Mouse (Mus musculus): ENCODE data around the gene Ampd3. TPM values are rescaled to one million over a fixed set of nuclear protein-coding genes. Genes with fewer than 3 reads are reported as not detected.

Gene Ampd3
- total and polyA plus RNA-seq, 3 experiments = 14.8 to 22.3 TPM; not detected in 1

DNA sequence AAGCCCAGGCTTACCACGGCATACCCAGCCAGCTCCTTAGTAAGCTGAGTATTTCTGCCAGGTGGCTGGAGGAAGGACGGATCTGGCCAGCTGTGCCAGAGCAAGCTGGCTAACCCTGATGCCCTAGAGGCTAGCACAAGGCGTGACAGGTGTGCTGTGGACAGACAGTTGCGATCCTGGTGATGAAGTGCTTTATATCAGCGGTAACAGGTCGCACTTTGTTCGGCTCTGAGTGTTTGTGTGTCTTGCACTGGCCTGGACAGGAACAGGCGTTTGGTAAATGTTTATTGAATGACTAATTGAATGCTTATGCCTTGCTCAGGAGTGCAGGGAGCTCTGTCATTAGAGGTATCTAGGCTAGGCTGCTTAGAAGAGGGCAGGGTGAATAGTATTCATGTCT, 17.0 kb downstream of the Ampd3 start:
- Histone ChIP-seq H3K27ac (ENCODE audit: control insufficient read depth, low read depth, low read length) (no peak overlapping the region), H3K79me2 (ENCODE audit: control insufficient read depth, insufficient read depth, low read length, poor library complexity) (no peaks in the 10 kb centered on the region), H3K36me3 (ENCODE audit: control insufficient read depth in 1 of 2, insufficient read depth in 2 of 2, low read length in 2 of 2) (peaks cover 0 to 25% of the 10 kb centered on the region in 2 experiments; a peak in 3 of 4 replicates), H3K4me3 (ENCODE audit: control insufficient read depth in 1 of 2, insufficient read depth in 1 of 2, low read depth in 2 of 2, low read length in 2 of 2) (no peak overlapping the region), H3K27me3 (ENCODE audit: control insufficient read depth in 1 of 2, insufficient read depth in 2 of 2, low read length in 2 of 2) (no peaks in the 10 kb centered on the region), H3K9me3 (replicated peaks; ENCODE audit: insufficient read depth, low read length) (no peaks in the 10 kb centered on the region), H3K4me1 (ENCODE audit: control insufficient read depth in 1 of 2, insufficient read depth in 2 of 2, low read length in 2 of 2) (peaks cover 13 to 27% of the 10 kb centered on the region in 2 experiments), H3K9ac (ENCODE audit: control insufficient read depth, low read depth, low read length, poor library complexity, severe bottlenecking) (no peak overlapping the region)
- DNase-seq (ENCODE audit: low read depth, low spot score) = no peak
- TF ChIP-seq USF1 (IDR thresholded peaks at IDR 0.05; ENCODE audit: low read depth, low read length) (no peak), BHLHE40 (IDR thresholded peaks at IDR 0.05; ENCODE audit: borderline replicate concordance, low read depth, low read length) (no peak), HCFC1 (IDR thresholded peaks at IDR 0.05; ENCODE audit: low read depth, low read length) (no peak), MAZ (IDR thresholded peaks at IDR 0.05; ENCODE audit: low read depth, low read length) (no peak), CHD2 (IDR thresholded peaks at IDR 0.05; ENCODE audit: low read length) (no peak), ETS1 (IDR thresholded peaks at IDR 0.05; ENCODE audit: low read depth, low read length) (no peak), TAL1 (IDR thresholded peaks at IDR 0.05; ENCODE audit: low read length) (no peak), POLR2AphosphoS5 (IDR thresholded peaks at IDR 0.05; ENCODE audit: borderline replicate concordance, low read depth, low read length) (no peak), ELF1 (IDR thresholded peaks at IDR 0.05; ENCODE audit: low read depth, low read length) (no peak), MAX (IDR thresholded peaks at IDR 0.05; ENCODE audit: low read length) (no peak), RCOR1 (IDR thresholded peaks at IDR 0.05; ENCODE audit: low read depth, low read length) (no peak), MEF2A (IDR thresholded peaks at IDR 0.05; ENCODE audit: extremely low read depth, insufficient replicate concordance, low read depth, low read length, poor library complexity, severe bottlenecking) (no peak), CHD1 (IDR thresholded peaks at IDR 0.05; ENCODE audit: low read depth, low read length) (no peak), CTCF (IDR thresholded peaks at IDR 0.05 in 2 of 3, conservative IDR thresholded peaks at IDR 0.05 in 1 of 3; ENCODE audit: control insufficient read depth in 1 of 3, insufficient read depth in 1 of 3, low read depth in 2 of 3, low read length in 3 of 3, poor library complexity in 1 of 3, severe bottlenecking in 1 of 3) (no peak), ZMIZ1 (IDR thresholded peaks at IDR 0.05; ENCODE audit: low read depth, low read length) (no peak), SIN3A (IDR thresholded peaks at IDR 0.05; ENCODE audit: low read length) (no peak), TCF12 (IDR thresholded peaks at IDR 0.05; ENCODE audit: low read depth, low read length) (no peak), GABPA (IDR thresholded peaks at IDR 0.05; ENCODE audit: low read depth, low read length) (no peak)

GRCm38 (mm10) chr7:110785741-110786146, 17.7 kb downstream of the Ampd3 start:
- H3K4me1 ChIP-seq (ENCODE audit: control insufficient read depth in 1 of 2, insufficient read depth in 2 of 2, low read length in 2 of 2) = peaks cover 13 to 24% of the 10 kb centered on the region in 2 experiments
- no peaks in the 10 kb centered on the region for H3K9me3 ChIP-seq (replicated peaks; ENCODE audit: insufficient read depth, low read length)
- no peak overlapping the region for H3K9ac ChIP-seq (ENCODE audit: control insufficient read depth, low read depth, low read length, poor library complexity, severe bottlenecking)
- peaks cover 1 to 22% of the 10 kb centered on the region in 2 experiments; a peak in 3 of 4 replicates for H3K36me3 ChIP-seq (ENCODE audit: control insufficient read depth in 1 of 2, insufficient read depth in 2 of 2, low read length in 2 of 2)
- H3K4me3 ChIP-seq (ENCODE audit: control insufficient read depth in 1 of 2, insufficient read depth in 1 of 2, low read depth in 2 of 2, low read length in 2 of 2) = no peak overlapping the region
- TF ChIP-seq GATA1 (IDR thresholded peaks at IDR 0.05; ENCODE audit: low read depth, low read length) (no peak), EP300 (IDR thresholded peaks at IDR 0.05; ENCODE audit: low read depth in 1 of 2, low read length in 2 of 2) (no peak), MAZ (IDR thresholded peaks at IDR 0.05; ENCODE audit: low read depth, low read length) (no peak), NELFE (IDR thresholded peaks at IDR 0.05; ENCODE audit: low read depth, low read length) (no peak), NRF1 (IDR thresholded peaks at IDR 0.05; ENCODE audit: insufficient read depth, low read depth, low read length, poor library complexity, severe bottlenecking) (no peak), MXI1 (IDR thresholded peaks at IDR 0.05; ENCODE audit: low read depth, low read length) (no peak), POLR2A (IDR thresholded peaks at IDR 0.05; ENCODE audit: control insufficient read depth in 1 of 2, insufficient read depth in 1 of 2, low read depth in 1 of 2, low read length in 2 of 2, poor library complexity in 1 of 2) (no peak), BHLHE40 (IDR thresholded peaks at IDR 0.05; ENCODE audit: borderline replicate concordance, low read depth, low read length) (no peak), ZC3H11A (IDR thresholded peaks at IDR 0.05; ENCODE audit: low read depth, low read length) (no peak), ZMIZ1 (IDR thresholded peaks at IDR 0.05; ENCODE audit: low read depth, low read length) (no peak), HCFC1 (IDR thresholded peaks at IDR 0.05; ENCODE audit: low read depth, low read length) (no peak)
- no peak overlapping the region for H3K27ac ChIP-seq (ENCODE audit: control insufficient read depth, low read depth, low read length)
- H3K79me2 ChIP-seq (ENCODE audit: control insufficient read depth, insufficient read depth, low read length, poor library complexity) = no peaks in the 10 kb centered on the region
- no peak for DNase-seq (ENCODE audit: low read depth, low spot score)
- no peaks in the 10 kb centered on the region for H3K27me3 ChIP-seq (ENCODE audit: control insufficient read depth in 1 of 2, insufficient read depth in 2 of 2, low read length in 2 of 2)
